Mouse (Mus musculus): ENCODE measurements around the gene Hpcal4. TPM values are rescaled to one million over a fixed set of nuclear protein-coding genes. Genes with fewer than 3 reads are reported as not detected.
"Not testable (repeated sequence)": the region's sequence is repeated elsewhere in the genome, so short reads cannot be mapped to it uniquely, and the experiment has no call there.

The Hpcal4 gene
- 5.4 and 6.3 TPM in 2 replicates for total RNA-seq (2021)
- long read RNA-seq, experiment 1, full-length matches to known transcripts: 1 of 3 reads
- long read RNA-seq, experiment 1, partial matches to known transcripts: 1 of 3 reads
- long read RNA-seq, experiment 1, other reads (novel, unspliced or antisense): 1 of 3 reads
- long read RNA-seq, experiment 2, full-length matches to known transcripts: 5 of 7 reads
- long read RNA-seq, experiment 2, partial matches to known transcripts: 0 of 7 reads
- long read RNA-seq, experiment 2, other reads (novel, unspliced or antisense): 2 of 7 reads

- DNase-seq: peak; percentile 73
Observed at GRCm38 (mm10) chr4:123182328-123183238, at the start of gene Hpcal4. Gene Hpcal4, plus strand, starts transcription at chr4:123183227.

- no peak for DNase-seq
Observed at GRCm38 (mm10) chr4:123137551-123137950, 45.5 kb upstream of the Hpcal4 start.

- DNase-seq: peak; percentile 92
Observed at GRCm38 (mm10) chr4:123139513-123140154, 43.4 kb upstream of the Hpcal4 start, which contains the start of gene Ppie. Gene Ppie, minus strand, starts transcription at chr4:123139951.

GRCm38 (mm10) chr4:123147446-123148150 lies 35.4 kb upstream of the Hpcal4 start:
- DNase-seq: no peak

GRCm38 (mm10) chr4:123152003-123152402 lies 31.0 kb upstream of the Hpcal4 start:
- DNase-seq: no peak

GRCm38 (mm10) chr4:123152976-123153375 lies 30.1 kb upstream of the Hpcal4 start:
- DNase-seq: no peak

GRCm38 (mm10) chr4:123155004-123155403 lies 28.0 kb upstream of the Hpcal4 start:
- peak; percentile 47 for DNase-seq

- DNase-seq: no peak
Observed at GRCm38 (mm10) chr4:123155427-123155826, 27.6 kb upstream of the Hpcal4 start.

GRCm38 (mm10) chr4:123155840-123156239 lies 27.2 kb upstream of the Hpcal4 start:
- no peak for DNase-seq

- DNase-seq: no peak
Observed at GRCm38 (mm10) chr4:123160571-123160970, 22.5 kb upstream of the Hpcal4 start.

- not testable (repeated sequence) for DNase-seq
Observed at GRCm38 (mm10) chr4:123161251-123161650, 21.8 kb upstream of the Hpcal4 start.

GRCm38 (mm10) chr4:123162305-123162917 lies 20.6 kb upstream of the Hpcal4 start:
- DNase-seq: no peak

- peak; percentile 31 for DNase-seq
Observed at GRCm38 (mm10) chr4:123164157-123164556, 18.9 kb upstream of the Hpcal4 start.

- peak; percentile 73 for DNase-seq
Observed at GRCm38 (mm10) chr4:123171811-123172210, 11.2 kb upstream of the Hpcal4 start.

GRCm38 (mm10) chr4:123183239-123184056 lies 421 bp downstream of the Hpcal4 start:
- peak; percentile 84 for DNase-seq

- no peak for DNase-seq
Observed at GRCm38 (mm10) chr4:123184816-123185215, 1.8 kb downstream of the Hpcal4 start.

- DNase-seq: no peak
Observed at GRCm38 (mm10) chr4:123192336-123192735, 9.3 kb downstream of the Hpcal4 start.

GRCm38 (mm10) chr4:123193791-123194190 lies 10.8 kb downstream of the Hpcal4 start:
- DNase-seq: no peak

GRCm38 (mm10) chr4:123196695-123197094 lies 13.7 kb downstream of the Hpcal4 start:
- peak; percentile 42 for DNase-seq

GRCm38 (mm10) chr4:123200771-123201185 lies 17.8 kb downstream of the Hpcal4 start:
- peak; percentile 89 for DNase-seq
